Mouse (Mus musculus) macrophage (primary cell): ENCODE results near the gene Msi2. TPM values are rescaled to one million over a fixed set of nuclear protein-coding genes. Genes with fewer than 3 reads are reported as not detected.

Experiments used
- H3K27ac ChIP-seq: fragments of 350-480 bp; formaldehyde crosslinking; 2 replicates; pipeline ENCODE4 v1.9.0; 2021
- H3K36me3 ChIP-seq: fragments of 350-480 bp; formaldehyde crosslinking; 2 replicates; pipeline ENCODE4 v1.9.0; 2021; ENCODE audit errors: inconsistent target
- H3K4me3 ChIP-seq: fragments of 350-480 bp; formaldehyde crosslinking; 2 replicates; pipeline ENCODE4 v1.9.0; 2021; ENCODE audit errors: inconsistent target
- H3K79me2 ChIP-seq: fragments of 350-480 bp; formaldehyde crosslinking; 2 replicates; pipeline ENCODE4 v1.9.0; 2021; ENCODE audit errors: inconsistent target
- WGBS: methylation state at CpG from one replicate; pipeline ENCODE4 v1.1.7; 2026; ENCODE audit warnings: inconsistent platforms; ENCODE audit not compliant: missing documents; 5-methylcytosine and 5-hydroxymethylcytosine counted together
- polyA plus RNA-seq: library from polyadenylated mRNA; stranded (reverse); fragments of 250-400 nt; gene quantifications from 3 replicates; pipeline ENCODE4 v1.2.4, GENCODE M21; 2018; ENCODE audit warnings: inconsistent platforms

Gene Msi2
- polyA plus RNA-seq, 1 experiment from 2014 or later = 5.2 TPM

GRCm38 (mm10) chr11:88598848-88599175, 119.5 kb downstream of the Msi2 start:
- H3K27ac ChIP-seq = no peak overlapping the region
- H3K79me2 ChIP-seq = no peaks in the 10 kb centered on the region
- no peaks in the 10 kb centered on the region for H3K36me3 ChIP-seq
- 6% methylated on average over 2 of the region's 3 CpGs for WGBS
- no peak overlapping the region for H3K4me3 ChIP-seq

GRCm38 (mm10) chr11:88598150-88598847, 120.0 kb downstream of the Msi2 start:
- Histone ChIP-seq H3K4me3 (no peak overlapping the region), H3K27ac (no peak overlapping the region), H3K36me3 (no peaks in the 10 kb centered on the region), H3K79me2 (no peaks in the 10 kb centered on the region)
- 43% methylated on average over 11 of the region's 11 CpGs for WGBS

- H3K4me3 ChIP-seq = no peak overlapping the region
- H3K36me3 ChIP-seq = no peaks in the 10 kb centered on the region
- no peak overlapping the region for H3K27ac ChIP-seq
- WGBS = 50% methylated on average over 2 of the region's 4 CpGs
- H3K79me2 ChIP-seq = no peaks in the 10 kb centered on the region
Observed at GRCm38 (mm10) chr11:88595616-88596015, 122.7 kb downstream of the Msi2 start.

- H3K4me3 ChIP-seq = no peak overlapping the region
- no peaks in the 10 kb centered on the region for H3K36me3 ChIP-seq
- H3K27ac ChIP-seq = no peak overlapping the region
- H3K79me2 ChIP-seq = no peaks in the 10 kb centered on the region
- WGBS = 86% methylated on average over 12 of the region's 13 CpGs
Observed at GRCm38 (mm10) chr11:88594804-88595611, 123.3 kb downstream of the Msi2 start.

GRCm38 (mm10) chr11:88594010-88594409, 124.3 kb downstream of the Msi2 start:
- 86% methylated on average over 6 of the region's 8 CpGs for WGBS
- Histone ChIP-seq H3K36me3 (no peaks in the 10 kb centered on the region), H3K27ac (no peak overlapping the region), H3K79me2 (no peaks in the 10 kb centered on the region), H3K4me3 (no peak overlapping the region)

- H3K36me3 ChIP-seq = no peaks in the 10 kb centered on the region
- no peak overlapping the region for H3K27ac ChIP-seq
- WGBS = 91% methylated on average over 8 of the region's 8 CpGs
- H3K4me3 ChIP-seq = no peak overlapping the region
- no peaks in the 10 kb centered on the region for H3K79me2 ChIP-seq
Observed at GRCm38 (mm10) chr11:88592099-88592498, 126.2 kb downstream of the Msi2 start.

GRCm38 (mm10) chr11:88590647-88591046, 127.7 kb downstream of the Msi2 start:
- 86% methylated on average over 5 of the region's 5 CpGs for WGBS
- H3K36me3 ChIP-seq = no peaks in the 10 kb centered on the region
- no peak overlapping the region for H3K27ac ChIP-seq
- no peaks in the 10 kb centered on the region for H3K79me2 ChIP-seq
- no peak overlapping the region for H3K4me3 ChIP-seq

- H3K4me3 ChIP-seq = no peak overlapping the region
- WGBS = 92% methylated on average over 6 of the region's 6 CpGs
- H3K27ac ChIP-seq = no peak overlapping the region
- no peaks in the 10 kb centered on the region for H3K79me2 ChIP-seq
- H3K36me3 ChIP-seq = no peaks in the 10 kb centered on the region
Observed at GRCm38 (mm10) chr11:88589641-88590040, 128.7 kb downstream of the Msi2 start.

GRCm38 (mm10) chr11:88588688-88589210, 129.6 kb downstream of the Msi2 start:
- Histone ChIP-seq H3K79me2 (no peaks in the 10 kb centered on the region), H3K4me3 (no peak overlapping the region), H3K27ac (no peak overlapping the region), H3K36me3 (no peaks in the 10 kb centered on the region)
- 93% methylated on average over 9 of the region's 9 CpGs for WGBS

GRCm38 (mm10) chr11:88587710-88588109, 130.6 kb downstream of the Msi2 start:
- H3K27ac ChIP-seq = no peak overlapping the region
- no peaks in the 10 kb centered on the region for H3K36me3 ChIP-seq
- no peak overlapping the region for H3K4me3 ChIP-seq
- 89% methylated on average over 5 of the region's 5 CpGs for WGBS
- no peaks in the 10 kb centered on the region for H3K79me2 ChIP-seq

GRCm38 (mm10) chr11:88585880-88586279, 132.4 kb downstream of the Msi2 start:
- H3K36me3 ChIP-seq = no peaks in the 10 kb centered on the region
- H3K4me3 ChIP-seq = no peak overlapping the region
- H3K79me2 ChIP-seq = no peaks in the 10 kb centered on the region
- no peak overlapping the region for H3K27ac ChIP-seq
- WGBS = 93% methylated on average over 2 of the region's 2 CpGs

GRCm38 (mm10) chr11:88585171-88585632, 133.1 kb downstream of the Msi2 start:
- H3K4me3 ChIP-seq = no peak overlapping the region
- H3K27ac ChIP-seq = no peak overlapping the region

GRCm38 (mm10) chr11:88583866-88584265, 134.4 kb downstream of the Msi2 start:
- Histone ChIP-seq H3K36me3 (no peaks in the 10 kb centered on the region), H3K4me3 (no peak overlapping the region), H3K79me2 (no peaks in the 10 kb centered on the region), H3K27ac (no peak overlapping the region)
- WGBS = 81% methylated on average over 6 of the region's 6 CpGs

More at GRCm38 (mm10) chr11:88585171-88585632, 133.1 kb downstream of the Msi2 start:
- H3K79me2 ChIP-seq = no peaks in the 10 kb centered on the region
- no peaks in the 10 kb centered on the region for H3K36me3 ChIP-seq
- WGBS = 92% methylated on average over 10 of the region's 10 CpGs

- Histone ChIP-seq H3K79me2 (no peaks in the 10 kb centered on the region), H3K36me3 (no peaks in the 10 kb centered on the region), H3K4me3 (no peak overlapping the region), H3K27ac (no peak overlapping the region)
- WGBS = 53% methylated on average over 8 of the region's 8 CpGs
Observed at GRCm38 (mm10) chr11:88583259-88583833, 135.0 kb downstream of the Msi2 start.

- Histone ChIP-seq H3K79me2 (no peaks in the 10 kb centered on the region), H3K4me3 (no peak overlapping the region), H3K27ac (no peak overlapping the region), H3K36me3 (no peaks in the 10 kb centered on the region)
- WGBS = 24% methylated on average over 7 of the region's 7 CpGs
Observed at GRCm38 (mm10) chr11:88582781-88583180, 135.5 kb downstream of the Msi2 start.
